Mouse (Mus musculus): Measurements from ENCODE around the gene Me3. TPM values are rescaled to one million over a fixed set of nuclear protein-coding genes. Genes with fewer than 3 reads are reported as not detected.

The Me3 gene
- total and polyA plus RNA-seq, 3 experiments, result 107 to 140 (median 119) TPM

- Histone ChIP-seq H3K36me3 (ENCODE audit: control insufficient read depth, insufficient read depth, low read length) (no peaks in the 10 kb centered on the region), H3K9ac (ENCODE audit: low read depth, low read length) (no peak overlapping the region), H3K79me2 (replicated peaks; ENCODE audit: control insufficient read depth, insufficient read depth, low read length) (no peaks in the 10 kb centered on the region), H3K4me3 (no peak overlapping the region), H3K27ac (no peak overlapping the region), H3K4me1 (ENCODE audit: control insufficient read depth, insufficient read depth, low read length) (peaks cover 3% of the 10 kb centered on the region), H3K27me3 (ENCODE audit: control insufficient read depth, insufficient read depth, low read length) (no peaks in the 10 kb centered on the region)
- WGBS, result 44% methylated on average over 4 of the region's 4 CpGs
- DNase-seq, result peak in 1 of 2 experiments; percentile 9
- intact Hi-C loops (cut with DNase I), result no loop called here
- TF ChIP-seq POLR2A (IDR thresholded peaks at IDR 0.05; ENCODE audit: insufficient read depth, low read depth, low read length) (no peak), EP300 (IDR thresholded peaks at IDR 0.05; ENCODE audit: insufficient read depth, low read depth, low read length) (no peak), CTCF (IDR thresholded peaks at IDR 0.05) (no peak)
Observed at GRCm38 (mm10) chr7:89845669-89846068, 213.5 kb downstream of the Me3 start.

GRCm38 (mm10) chr7:89850510-89850909 lies 218.3 kb downstream of the Me3 start:
- intact Hi-C loops (cut with DNase I), result no loop called here
- H3K36me3 ChIP-seq (ENCODE audit: control insufficient read depth, insufficient read depth, low read length), result no peaks in the 10 kb centered on the region
- no peak overlapping the region for H3K4me3 ChIP-seq
- peak in 1 of 2 experiments; percentile 36 for DNase-seq
- TF ChIP-seq CTCF (IDR thresholded peaks at IDR 0.05), result no peak
- no peak for TF ChIP-seq POLR2A (IDR thresholded peaks at IDR 0.05; ENCODE audit: insufficient read depth, low read depth, low read length)
- H3K27ac ChIP-seq, result no peak overlapping the region
- 54% methylated on average over 3 of the region's 3 CpGs for WGBS
- H3K27me3 ChIP-seq (ENCODE audit: control insufficient read depth, insufficient read depth, low read length), result no peaks in the 10 kb centered on the region
- peaks cover 4% of the 10 kb centered on the region for H3K4me1 ChIP-seq (ENCODE audit: control insufficient read depth, insufficient read depth, low read length)
- H3K79me2 ChIP-seq (replicated peaks; ENCODE audit: control insufficient read depth, insufficient read depth, low read length), result no peaks in the 10 kb centered on the region
- no peak overlapping the region for H3K9ac ChIP-seq (ENCODE audit: low read depth, low read length)

- Histone ChIP-seq H3K27ac (no peak overlapping the region), H3K79me2 (replicated peaks; ENCODE audit: control insufficient read depth, insufficient read depth, low read length) (no peaks in the 10 kb centered on the region), H3K36me3 (ENCODE audit: control insufficient read depth, insufficient read depth, low read length) (no peaks in the 10 kb centered on the region), H3K27me3 (ENCODE audit: control insufficient read depth, insufficient read depth, low read length) (no peaks in the 10 kb centered on the region), H3K4me3 (no peak overlapping the region), H3K4me1 (ENCODE audit: control insufficient read depth, insufficient read depth, low read length) (peaks cover 3% of the 10 kb centered on the region; the same call in 1 of the 2 replicates), H3K9ac (ENCODE audit: low read depth, low read length) (no peak overlapping the region)
- WGBS, result 81% methylated on average over 10 of the region's 10 CpGs
- DNase-seq, result no peak
- intact Hi-C loops (cut with DNase I), result no loop called here
- TF ChIP-seq EP300 (IDR thresholded peaks at IDR 0.05; ENCODE audit: insufficient read depth, low read depth, low read length), result no peak
Observed at GRCm38 (mm10) chr7:89852158-89853095, 220.2 kb downstream of the Me3 start.

GRCm38 (mm10) chr7:89853131-89853530 lies 220.9 kb downstream of the Me3 start:
- Histone ChIP-seq H3K27ac (no peak overlapping the region), H3K4me1 (ENCODE audit: control insufficient read depth, insufficient read depth, low read length) (peaks cover 3% of the 10 kb centered on the region; the same call in 1 of the 2 replicates), H3K27me3 (ENCODE audit: control insufficient read depth, insufficient read depth, low read length) (no peaks in the 10 kb centered on the region), H3K79me2 (replicated peaks; ENCODE audit: control insufficient read depth, insufficient read depth, low read length) (no peaks in the 10 kb centered on the region), H3K4me3 (no peak overlapping the region), H3K36me3 (ENCODE audit: control insufficient read depth, insufficient read depth, low read length) (no peaks in the 10 kb centered on the region), H3K9ac (ENCODE audit: low read depth, low read length) (no peak overlapping the region)
- no peak for DNase-seq
- WGBS, result 72% methylated on average over 5 of the region's 5 CpGs
- TF ChIP-seq CTCF (IDR thresholded peaks at IDR 0.05) (no peak), EP300 (IDR thresholded peaks at IDR 0.05; ENCODE audit: insufficient read depth, low read depth, low read length) (no peak), POLR2A (IDR thresholded peaks at IDR 0.05; ENCODE audit: insufficient read depth, low read depth, low read length) (no peak)
- intact Hi-C loops (cut with DNase I), result no loop called here

- Histone ChIP-seq H3K27me3 (ENCODE audit: control insufficient read depth, insufficient read depth, low read length) (no peaks in the 10 kb centered on the region), H3K79me2 (replicated peaks; ENCODE audit: control insufficient read depth, insufficient read depth, low read length) (no peaks in the 10 kb centered on the region), H3K4me1 (ENCODE audit: control insufficient read depth, insufficient read depth, low read length) (peaks cover 2% of the 10 kb centered on the region; the same call in 1 of the 2 replicates), H3K4me3 (no peak overlapping the region), H3K27ac (no peak overlapping the region), H3K9ac (ENCODE audit: low read depth, low read length) (no peak overlapping the region), H3K36me3 (ENCODE audit: control insufficient read depth, insufficient read depth, low read length) (no peaks in the 10 kb centered on the region)
- no peak for TF ChIP-seq EP300 (IDR thresholded peaks at IDR 0.05; ENCODE audit: insufficient read depth, low read depth, low read length)
- TF ChIP-seq CTCF (IDR thresholded peaks at IDR 0.05), result no peak
- TF ChIP-seq POLR2A (IDR thresholded peaks at IDR 0.05; ENCODE audit: insufficient read depth, low read depth, low read length), result no peak
- 59% methylated on average over 1 of the region's 1 CpGs for WGBS
- intact Hi-C loops (cut with DNase I), result no loop called here
- DNase-seq, result no peak
Observed at GRCm38 (mm10) chr7:89855196-89855595, 223.0 kb downstream of the Me3 start.
